Mouse (Mus musculus) heart, postnatal 0 days (tissue): ENCODE measurements around the gene Gad1.

Source experiments
- CTCF ChIP-seq: IDR thresholded peaks from 2 replicates; pipeline ENCODE4 v1.5.1; 2016; ENCODE audit warnings: antibody characterized with exemption, control low read depth, low read depth
- EP300 ChIP-seq: IDR thresholded peaks from 2 replicates; pipeline ENCODE4 v1.6.1; 2016; ENCODE audit warnings: antibody characterized with exemption, low read depth

DNA sequence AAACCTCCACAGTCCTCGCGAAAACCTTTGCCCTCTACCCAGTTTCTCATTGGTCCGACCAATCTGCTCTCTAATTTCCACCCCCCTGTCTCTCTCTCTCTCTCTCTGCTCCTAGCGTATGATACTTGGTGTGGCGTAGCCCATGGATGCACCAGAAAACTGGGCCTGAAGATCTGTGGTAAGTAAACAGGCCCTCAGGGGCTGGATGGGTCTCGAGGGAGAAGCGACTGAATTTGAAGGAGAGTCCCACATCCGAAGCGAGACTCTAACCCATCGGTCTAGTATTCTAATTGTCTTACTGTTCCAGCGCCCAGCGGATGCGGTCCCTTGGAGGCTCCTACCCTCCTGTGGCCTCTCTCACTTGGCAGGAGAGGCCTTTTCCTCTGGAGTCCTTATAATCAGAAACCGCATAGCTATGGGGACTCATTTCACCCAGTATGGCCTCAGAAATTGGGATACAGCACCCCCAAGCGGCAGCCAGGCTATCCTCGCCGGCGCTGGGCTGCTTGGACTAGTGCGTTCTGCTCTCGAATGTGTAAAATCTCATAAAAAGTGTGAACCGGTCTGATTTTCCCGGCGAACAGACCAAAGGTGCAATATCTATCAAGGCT, 14.3 kb downstream of the Gad1 start:
- TF ChIP-seq CTCF (peak; percentile 39), EP300 (no peak)
